Mouse (Mus musculus) cortical plate, adult 2 months (tissue): Measurements from ENCODE around the gene Usp25.

Experiments used
- CTCF ChIP-seq: fragments of 200-500 bp; IDR thresholded peaks from 2 replicates; pipeline ENCODE4 v1.5.1; 2011; ENCODE audit warnings: mild to moderate bottlenecking, control low read depth, low read length; ENCODE audit not compliant: insufficient read depth; ENCODE audit errors: extremely low read depth
- POLR2A ChIP-seq: fragments of 200-500 bp; IDR thresholded peaks from 2 replicates; pipeline ENCODE4 v1.6.1; 2011; ENCODE audit warnings: mild to moderate bottlenecking, low read length, control low read depth; ENCODE audit not compliant: insufficient read depth; ENCODE audit errors: extremely low read depth

GRCm38 (mm10) chr16:77150884-77151283 lies 137.4 kb downstream of the Usp25 start:
- no peak for TF ChIP-seq CTCF
- TF ChIP-seq POLR2A, result no peak
